Mouse (Mus musculus) forebrain, embryonic 11.5 days (tissue): ENCODE data around the gene Cnga1. TPM values are rescaled to one million over a fixed set of nuclear protein-coding genes. Genes with fewer than 3 reads are reported as not detected.
"Not testable (repeated sequence)": the region's sequence is repeated elsewhere in the genome, so short reads cannot be mapped to it uniquely, and the experiment has no call there.

Source experiments
- ATAC-seq: fragments of 200-750 bp; cut with Nextera tagmentation; replicated peaks from 2 replicates; pipeline ENCODE4 v1.8.0; 2017; ENCODE audit warnings: moderate TSS enrichment; ENCODE audit not compliant: low FRiP score
- DNase-seq: peaks from one replicate; pipeline ENCODE4 v3.0.0-alpha.2; 2017; ENCODE audit warnings: low spot score
- H3K27ac ChIP-seq: fragments of 300-500 bp; sonication (generic); 2 replicates; pipeline ENCODE4 v1.5.1; 2014; ENCODE audit warnings: low read depth, low read length
- H3K27me3 ChIP-seq: fragments of 300-500 bp; sonication (generic); 2 replicates; pipeline ENCODE4 v1.6.1; 2014; ENCODE audit warnings: mild to moderate bottlenecking, low read length, mixed read lengths; ENCODE audit not compliant: control insufficient read depth, insufficient read depth
- H3K36me3 ChIP-seq: fragments of 300-500 bp; sonication (generic); 2 replicates; pipeline ENCODE4 v1.6.1; 2014; ENCODE audit warnings: mild to moderate bottlenecking, low read length, moderate library complexity, mixed read lengths; ENCODE audit not compliant: control insufficient read depth, insufficient read depth
- H3K4me1 ChIP-seq: fragments of 300-500 bp; sonication (generic); replicated peaks from 2 replicates; pipeline ENCODE4 v1.6.1; 2014; ENCODE audit warnings: low read length, mixed read lengths; ENCODE audit not compliant: control insufficient read depth, insufficient read depth
- H3K4me2 ChIP-seq: fragments of 300-500 bp; sonication (generic); 2 replicates; pipeline ENCODE4 v1.6.1; 2014; ENCODE audit warnings: low read depth, mild to moderate bottlenecking, low read length, moderate library complexity, mixed read lengths; ENCODE audit not compliant: severe bottlenecking
- H3K4me3 ChIP-seq: fragments of 300-500 bp; sonication (generic); 2 replicates; pipeline ENCODE4 v1.5.1; 2014; ENCODE audit warnings: low read depth, low read length
- H3K9ac ChIP-seq: fragments of 300-500 bp; sonication (generic); 2 replicates; pipeline ENCODE4 v1.6.1; 2014; ENCODE audit warnings: low read length
- H3K9me3 ChIP-seq: fragments of 300-500 bp; sonication (generic); 2 replicates; pipeline ENCODE4 v1.6.1; 2016; ENCODE audit warnings: low read length, mixed read lengths; ENCODE audit not compliant: control insufficient read depth
- WGBS: fragments of 180-500 bp; shearing (Covaris S2); extraction: QIAGEN DNeasy Blood & Tissue Kit; methylation state at CpG from one replicate; pipeline ENCODE4 v1.1.7; 2014; 5-methylcytosine and 5-hydroxymethylcytosine counted together
- polyA plus RNA-seq: library from polyadenylated mRNA; unstranded; fragments of >200 nt; fragmentation: Nextera tagmentation; extraction: Ambion mirVana; gene quantifications from 2 replicates; pipeline ENCODE4 v1.2.1, GENCODE M21; 2014

The Cnga1 gene
- polyA plus RNA-seq, 1 experiment from 2014 or later, result not detected

DNA sequence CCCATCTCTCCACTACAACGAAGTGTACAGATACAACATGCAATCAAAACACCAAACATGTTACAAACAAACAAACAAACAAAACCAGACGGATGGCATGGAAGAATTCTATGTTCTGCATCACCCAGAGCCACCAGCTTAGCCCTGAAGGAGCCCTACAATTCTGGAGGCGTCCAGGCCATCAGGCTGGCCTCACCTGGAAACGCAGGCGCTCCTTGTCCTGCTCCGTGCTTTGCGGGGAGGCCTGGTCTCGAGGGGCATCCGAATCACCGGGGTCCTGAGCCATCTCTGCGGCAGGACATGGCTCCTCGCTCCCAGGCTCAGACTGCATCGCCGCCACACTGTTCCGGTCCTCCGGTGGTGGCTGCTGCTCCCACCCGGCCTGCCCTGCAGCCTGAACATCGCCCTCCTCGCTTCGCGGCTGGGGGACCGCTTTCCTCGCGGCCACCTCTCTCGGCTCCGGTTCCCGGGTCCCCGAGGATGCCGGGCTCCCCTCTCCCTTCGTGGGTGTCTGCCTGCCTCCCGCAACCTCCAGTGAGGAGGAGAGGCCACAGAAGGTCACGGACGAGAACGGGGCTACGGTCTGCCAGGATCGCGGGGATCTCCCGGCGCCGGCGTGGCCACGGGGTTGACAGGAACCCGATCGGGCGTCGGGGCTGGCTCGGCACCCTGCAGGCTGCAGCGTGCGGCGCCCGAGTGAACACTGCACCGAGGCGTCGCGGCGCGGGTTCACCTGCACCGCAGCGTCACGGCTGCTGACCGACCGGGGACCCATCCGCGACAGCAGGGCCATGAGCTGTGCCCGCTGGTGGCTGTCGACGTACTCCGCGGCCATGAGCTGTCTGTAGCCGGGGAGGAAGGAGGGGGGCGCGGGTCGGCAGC lies 63.7 kb downstream of the Cnga1 start:
- Histone ChIP-seq H3K9ac (peak overlapping the region; percentile 45), H3K4me2 (peak overlapping the region; percentile 70), H3K4me3 (peak overlapping the region; percentile 35)
- not testable (repeated sequence) for H3K9me3 ChIP-seq, H3K36me3 ChIP-seq, H3K27ac ChIP-seq, H3K27me3 ChIP-seq, H3K4me1 ChIP-seq
- DNase-seq (peak; percentile 66), ATAC-seq (peak; percentile 77)
- 8% methylated on average over 56 of the region's 73 CpGs for WGBS

DNA sequence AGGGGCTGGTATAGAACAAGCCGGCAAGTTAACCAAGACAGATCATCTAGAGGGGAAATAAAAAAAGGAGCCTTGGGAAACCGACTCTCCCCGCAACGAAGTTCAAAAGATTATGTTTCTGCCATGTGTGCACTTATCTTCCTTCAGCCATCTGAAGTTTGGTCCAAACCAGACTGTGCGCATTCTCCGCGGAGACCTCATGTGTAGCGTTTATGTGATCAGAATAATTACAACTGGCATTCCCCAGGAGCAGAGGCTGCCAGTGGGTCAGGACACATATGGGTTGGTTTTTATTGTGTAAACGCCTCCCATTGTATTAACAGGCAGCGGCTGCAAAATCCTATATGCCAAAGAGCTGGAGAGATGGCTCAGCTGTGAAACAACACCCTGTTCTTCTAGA lies 64.5 kb downstream of the Cnga1 start:
- peak; percentile 25; the same call in 1 of the 2 replicates for ATAC-seq
- H3K9me3 ChIP-seq, H3K4me1 ChIP-seq, H3K27ac ChIP-seq, H3K36me3 ChIP-seq, H3K4me2 ChIP-seq, H3K4me3 ChIP-seq, H3K9ac ChIP-seq, H3K27me3 ChIP-seq, DNase-seq: not testable (repeated sequence)
- WGBS, result 66% methylated on average over 10 of the region's 10 CpGs

DNA sequence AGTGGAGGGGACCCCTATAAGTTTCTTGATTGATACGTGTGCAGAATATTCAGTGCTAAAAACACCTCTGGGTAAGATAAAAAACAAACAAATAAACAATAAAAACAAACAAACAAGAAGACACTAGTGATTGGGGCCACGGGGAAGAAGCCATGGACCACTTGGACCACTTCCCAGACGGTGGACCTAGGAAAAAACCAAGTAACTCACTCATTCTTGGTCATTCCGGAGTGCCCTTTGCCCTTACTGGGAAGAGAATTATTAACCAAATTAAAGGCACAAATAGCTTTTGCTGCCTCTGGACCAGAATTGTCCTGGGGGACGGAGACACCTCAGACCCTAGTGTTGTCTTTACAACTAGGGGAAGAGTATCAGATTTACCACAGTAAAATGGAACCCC lies 78.5 kb downstream of the Cnga1 start:
- DNase-seq (no peak), ATAC-seq (no peak)
- Histone ChIP-seq H3K9ac (no peak overlapping the region), H3K4me2 (no peak overlapping the region), H3K9me3 (no peaks in the 10 kb centered on the region; the same call in 1 of the 2 replicates), H3K27ac (no peak overlapping the region), H3K27me3 (no peaks in the 10 kb centered on the region), H3K4me3 (no peak overlapping the region), H3K4me1 (no peaks in the 10 kb centered on the region), H3K36me3 (no peaks in the 10 kb centered on the region)
- 94% methylated on average over 5 of the region's 5 CpGs for WGBS

- not testable (repeated sequence) for H3K36me3 ChIP-seq, H3K4me1 ChIP-seq, H3K27me3 ChIP-seq, H3K4me2 ChIP-seq, H3K27ac ChIP-seq, H3K9ac ChIP-seq, H3K4me3 ChIP-seq, DNase-seq, ATAC-seq, H3K9me3 ChIP-seq
- 88% methylated on average over 2 of the region's 2 CpGs for WGBS
Measured at GRCm38 (mm10) chr5:72563183-72563582, 80.9 kb downstream of the Cnga1 start.

GRCm38 (mm10) chr5:72560976-72561628 lies 83.0 kb downstream of the Cnga1 start:
- Histone ChIP-seq H3K4me1 (no peaks in the 10 kb centered on the region), H3K4me3 (no peak overlapping the region), H3K36me3 (no peaks in the 10 kb centered on the region), H3K9me3 (no peaks in the 10 kb centered on the region), H3K27ac (no peak overlapping the region), H3K27me3 (no peaks in the 10 kb centered on the region), H3K9ac (no peak overlapping the region), H3K4me2 (no peak overlapping the region)
- no peak for DNase-seq
- ATAC-seq, result no peak
- 78% methylated on average over 3 of the region's 3 CpGs for WGBS

GRCm38 (mm10) chr5:72559544-72560049 lies 84.5 kb downstream of the Cnga1 start, which contains the start of gene Nfxl1:
Gene Nfxl1 (minus strand): TSS chr5:72559684.
- Histone ChIP-seq H3K9ac (peak within 1 kb of the TSS; percentile 82), H3K9me3 (no peaks in the 10 kb centered on the region), H3K36me3 (no peaks in the 10 kb centered on the region), H3K4me1 (no peaks in the 10 kb centered on the region), H3K4me2 (peak within 1 kb of the TSS; percentile 65), H3K27me3 (no peaks in the 10 kb centered on the region), H3K4me3 (peak within 1 kb of the TSS; percentile 79), H3K27ac (0 out of 2 replicates have a peak within 1 kb of the TSS, but pooled peaks have one; percentile 5)
- WGBS, result 0% methylated on average over 42 of the region's 42 CpGs
- peak; percentile 98 for DNase-seq
- ATAC-seq, result peak; percentile 95

- H3K27ac ChIP-seq, result 0 out of 2 replicates have a peak overlapping the region, but pooled peaks have one; percentile 5
- no peaks in the 10 kb centered on the region for H3K4me1 ChIP-seq
- under 1% methylated on average over 54 of the region's 57 CpGs for WGBS
- peak overlapping the region; percentile 79 for H3K4me3 ChIP-seq
- DNase-seq (no peak), ATAC-seq (peak; percentile 78)
- H3K9ac ChIP-seq, result peak overlapping the region; percentile 82
- H3K4me2 ChIP-seq, result peak overlapping the region; percentile 65
- H3K36me3 ChIP-seq, result no peaks in the 10 kb centered on the region
- no peaks in the 10 kb centered on the region for H3K27me3 ChIP-seq
- H3K9me3 ChIP-seq, result no peaks in the 10 kb centered on the region
Measured at GRCm38 (mm10) chr5:72558716-72559526, 85.2 kb downstream of the Cnga1 start.

DNA sequence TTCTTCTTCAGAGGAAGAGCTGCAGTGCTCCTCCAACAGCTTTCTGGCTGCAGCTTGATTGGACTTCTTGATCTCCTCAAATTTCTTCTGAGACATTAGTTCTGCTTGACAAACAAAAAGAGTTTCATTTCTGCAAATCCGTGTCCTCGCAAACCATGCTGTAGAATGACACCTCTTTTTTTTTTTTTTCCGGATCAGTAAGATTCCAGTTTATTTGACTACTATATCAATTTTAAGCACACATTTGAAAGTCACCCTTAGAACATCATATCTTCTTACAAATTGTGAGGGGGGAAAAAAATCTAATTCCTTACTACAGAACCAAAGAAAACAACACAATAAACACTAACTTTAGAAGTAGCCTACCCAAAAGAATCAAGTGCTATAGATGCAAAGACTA lies 87.8 kb downstream of the Cnga1 start:
- H3K4me3 ChIP-seq, result no peak overlapping the region
- H3K4me2 ChIP-seq, result no peak overlapping the region
- ATAC-seq (no peak), DNase-seq (no peak)
- H3K9me3 ChIP-seq, result no peaks in the 10 kb centered on the region
- WGBS, result 89% methylated on average over 3 of the region's 3 CpGs
- H3K27ac ChIP-seq, result no peak overlapping the region
- H3K27me3 ChIP-seq, result no peaks in the 10 kb centered on the region
- H3K9ac ChIP-seq, result no peak overlapping the region
- no peaks in the 10 kb centered on the region for H3K36me3 ChIP-seq
- no peaks in the 10 kb centered on the region for H3K4me1 ChIP-seq
